Mouse (Mus musculus) urinary bladder, postnatal 36 days (tissue): ENCODE data around the gene Pth2.
A peak's percentile ranks its signal among the peaks of the same experiment; 100 is the strongest.
"Not testable (repeated sequence)": the region's sequence is repeated elsewhere in the genome, so short reads cannot be mapped to it uniquely, and the experiment has no call there.

Source experiments
- DNase-seq, 2 experiments: peaks; one replicate each; pipeline ENCODE4 v3.0.0; 2022; ENCODE audit warnings: low spot score in 2 of 2, mixed read lengths in 1 of 2

Pth2 gene

GRCm38 (mm10) chr7:45180896-45181477, at the start of gene Pth2:
Gene Pth2, plus strand, starts transcription at chr7:45180995.
- no peak for DNase-seq

- DNase-seq = no peak
These were observed 48.9 kb upstream of the Pth2 start for GRCm38 (mm10) chr7:45131850-45132249.

GRCm38 (mm10) chr7:45133446-45134159, 47.2 kb upstream of the Pth2 start:
- no peak for DNase-seq

- DNase-seq = no peak
These were observed 46.2 kb upstream of the Pth2 start for GRCm38 (mm10) chr7:45134544-45135026.

- DNase-seq = no peak
These were observed 45.4 kb upstream of the Pth2 start for GRCm38 (mm10) chr7:45135370-45135769.

GRCm38 (mm10) chr7:45135993-45136567, 44.7 kb upstream of the Pth2 start, which contains the start of the genes Gm45713 and Flt3l:
Gene Gm45713, minus strand, starts transcription at chr7:45136231.
Gene Flt3l, minus strand, starts transcription at chr7:45136432.
- peak; percentile 88 to 93 for DNase-seq

- no peak for DNase-seq
These were observed 43.4 kb upstream of the Pth2 start for GRCm38 (mm10) chr7:45137171-45138006.

- DNase-seq = no peak
These were observed 42.4 kb upstream of the Pth2 start for GRCm38 (mm10) chr7:45138403-45138802.

- no peak for DNase-seq
These were observed 40.7 kb upstream of the Pth2 start for GRCm38 (mm10) chr7:45139904-45140723.

GRCm38 (mm10) chr7:45141319-45141718, 39.5 kb upstream of the Pth2 start:
- no peak for DNase-seq

GRCm38 (mm10) chr7:45141914-45142313, 38.9 kb upstream of the Pth2 start:
- DNase-seq = no peak

- DNase-seq = no peak
These were observed 36.2 kb upstream of the Pth2 start for GRCm38 (mm10) chr7:45144368-45145174.

- DNase-seq = no peak
These were observed 35.3 kb upstream of the Pth2 start for GRCm38 (mm10) chr7:45145460-45145859.

- no peak for DNase-seq
These were observed 33.5 kb upstream of the Pth2 start for GRCm38 (mm10) chr7:45147267-45147666.

GRCm38 (mm10) chr7:45147899-45148298, 32.9 kb upstream of the Pth2 start:
- no peak for DNase-seq

- DNase-seq = no peak
These were observed 32.2 kb upstream of the Pth2 start for GRCm38 (mm10) chr7:45148534-45149098.

GRCm38 (mm10) chr7:45149545-45149944, 31.2 kb upstream of the Pth2 start:
- no peak for DNase-seq

GRCm38 (mm10) chr7:45150321-45150720, 30.5 kb upstream of the Pth2 start:
- DNase-seq = no peak

- DNase-seq = peak; percentile 25 to 46
These were observed 29.5 kb upstream of the Pth2 start for GRCm38 (mm10) chr7:45151303-45151702.

GRCm38 (mm10) chr7:45153052-45153451, 27.7 kb upstream of the Pth2 start:
- DNase-seq = not testable (repeated sequence)
